Mouse (Mus musculus) thymus, postnatal 14 days (tissue): ENCODE measurements around the gene Slc22a17.

Experiments used
- DNase-seq: peaks from one replicate; pipeline ENCODE4 v3.0.0; 2021

The Slc22a17 gene

GRCm38 (mm10) chr14:54938431-54939219, 25.7 kb upstream of the Slc22a17 start:
- DNase-seq = no peak

GRCm38 (mm10) chr14:54937361-54938182, 24.6 kb upstream of the Slc22a17 start:
- no peak for DNase-seq

GRCm38 (mm10) chr14:54936831-54937160, 23.9 kb upstream of the Slc22a17 start:
- DNase-seq = no peak

GRCm38 (mm10) chr14:54935904-54936830, 23.2 kb upstream of the Slc22a17 start, which contains the start of gene Cmtm5:
Cmtm5 (plus strand) TSS chr14:54936261.
- no peak for DNase-seq

- no peak for DNase-seq
These were observed 19.8 kb upstream of the Slc22a17 start, which contains the start of gene Il25 for GRCm38 (mm10) chr14:54932645-54933150. Il25 (plus strand) TSS chr14:54932695.

- DNase-seq = no peak
These were observed 17.5 kb upstream of the Slc22a17 start for GRCm38 (mm10) chr14:54930431-54930830.

- no peak for DNase-seq
These were observed 16.9 kb upstream of the Slc22a17 start for GRCm38 (mm10) chr14:54929801-54930200.

- DNase-seq = no peak
These were observed 14.4 kb upstream of the Slc22a17 start for GRCm38 (mm10) chr14:54927296-54927695.

GRCm38 (mm10) chr14:54926401-54927158, 13.6 kb upstream of the Slc22a17 start:
- DNase-seq = no peak

- no peak for DNase-seq
These were observed 12.7 kb upstream of the Slc22a17 start, which contains the start of gene Efs for GRCm38 (mm10) chr14:54925349-54926342. Efs (minus strand) TSS chr14:54926126.

- no peak for DNase-seq
These were observed 11.9 kb upstream of the Slc22a17 start for GRCm38 (mm10) chr14:54924641-54925348.

- no peak for DNase-seq
These were observed 7.2 kb upstream of the Slc22a17 start for GRCm38 (mm10) chr14:54920076-54920685.

GRCm38 (mm10) chr14:54913343-54913742, 411 bp upstream of the Slc22a17 start:
- no peak for DNase-seq

GRCm38 (mm10) chr14:54912109-54912850, 652 bp downstream of the Slc22a17 start:
- DNase-seq = peak; percentile 23

- DNase-seq = no peak
These were observed 4.2 kb downstream of the Slc22a17 start for GRCm38 (mm10) chr14:54908682-54909081.

- DNase-seq = no peak
These were observed 9.3 kb downstream of the Slc22a17 start for GRCm38 (mm10) chr14:54903641-54904040.

- DNase-seq = peak; percentile 68
These were observed 12.5 kb downstream of the Slc22a17 start for GRCm38 (mm10) chr14:54900383-54900782.

GRCm38 (mm10) chr14:54897445-54897844, 15.5 kb downstream of the Slc22a17 start:
- no peak for DNase-seq
